Mouse (Mus musculus) CD4-positive naive resting alpha-beta T cell, adult 57 days (primary cell): Measurements from ENCODE around the gene Ablim1. TPM values are rescaled to one million over a fixed set of nuclear protein-coding genes. Genes with fewer than 3 reads are reported as not detected.

ENCODE experiments used
- total RNA-seq: library from RNA; stranded (reverse); gene quantifications from one replicate; pipeline ENCODE4 v1.2.4, GENCODE M21; 2023

The Ablim1 gene
- 724 TPM for total RNA-seq

DNA sequence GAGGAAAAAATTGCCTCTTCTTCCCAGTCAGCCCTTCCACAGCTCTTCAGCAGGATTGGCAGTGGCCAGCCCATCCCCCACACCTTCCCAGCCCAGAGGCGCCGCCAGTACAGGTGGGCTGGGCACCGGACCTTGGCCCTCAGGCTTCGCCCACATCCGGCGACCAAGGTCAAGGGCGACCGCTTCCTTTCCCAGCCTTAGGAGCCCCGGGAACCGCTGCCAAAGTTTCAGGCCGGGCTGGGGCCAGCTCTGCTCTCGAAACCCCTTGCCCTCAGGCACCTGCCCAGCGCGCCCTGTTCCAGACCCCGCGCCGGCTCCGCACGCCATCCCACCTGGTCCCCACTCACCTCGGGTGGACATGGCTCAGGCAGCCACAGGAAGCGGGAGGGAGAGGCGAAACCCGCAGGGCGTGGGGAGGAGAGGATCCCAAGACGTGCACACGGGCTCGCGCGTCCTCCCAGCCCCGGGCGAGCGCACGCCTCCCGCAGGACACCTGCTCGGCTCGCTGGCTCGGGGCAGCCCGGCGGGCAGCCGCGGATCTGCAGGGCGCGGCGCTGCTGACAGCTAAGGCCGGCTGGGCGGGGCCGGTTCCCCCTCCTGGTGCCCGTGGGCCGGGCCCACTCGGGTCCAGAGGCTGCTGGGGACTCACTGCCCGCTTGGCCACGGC lies at the start of gene Ablim1:
Gene Ablim1 (minus strand): TSS at position 574 of the 667 bp plus-strand sequence.

DNA sequence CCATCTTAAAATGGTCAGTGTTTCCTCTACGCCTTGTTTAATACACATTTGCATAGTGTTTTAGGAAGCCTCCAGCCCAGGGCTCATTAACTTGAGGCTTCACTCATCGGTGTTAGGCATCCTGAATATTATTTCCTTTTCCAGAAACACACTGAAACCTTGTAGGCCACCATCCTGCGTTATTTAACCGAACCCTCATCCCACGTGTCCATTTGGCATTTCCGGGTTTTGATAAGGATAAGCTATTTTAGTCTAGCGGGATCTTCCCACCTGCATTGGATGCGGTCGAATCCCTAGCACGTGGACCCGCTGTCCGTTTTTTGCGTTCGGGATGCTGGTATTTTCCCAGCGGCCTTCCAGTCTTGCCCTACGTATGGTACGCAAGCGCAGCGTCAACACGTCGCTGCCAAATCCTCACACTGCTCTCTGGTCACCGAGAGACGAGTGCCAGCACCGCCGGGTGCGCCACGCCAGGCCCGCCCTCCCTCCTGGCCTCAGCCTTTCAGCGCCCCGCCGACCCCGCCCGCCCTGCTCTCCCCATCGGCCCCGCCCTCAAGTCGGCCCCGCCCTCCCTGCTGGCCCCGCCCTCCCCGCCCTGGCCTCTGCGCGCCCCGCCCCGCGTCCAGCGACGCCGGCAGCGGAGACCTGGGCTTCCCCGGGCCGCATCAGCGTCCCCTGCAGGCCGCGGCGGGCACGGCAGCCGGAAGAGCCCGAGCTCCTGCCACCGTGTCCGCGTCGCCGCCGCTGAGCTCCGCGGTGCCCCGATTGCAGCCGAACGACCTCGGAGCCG lies 45.8 kb upstream of the Ablim1 start, which contains the start of gene Fam160b1:
Gene Fam160b1 (plus strand): TSS at position 340 of the 790 bp plus-strand sequence.

DNA sequence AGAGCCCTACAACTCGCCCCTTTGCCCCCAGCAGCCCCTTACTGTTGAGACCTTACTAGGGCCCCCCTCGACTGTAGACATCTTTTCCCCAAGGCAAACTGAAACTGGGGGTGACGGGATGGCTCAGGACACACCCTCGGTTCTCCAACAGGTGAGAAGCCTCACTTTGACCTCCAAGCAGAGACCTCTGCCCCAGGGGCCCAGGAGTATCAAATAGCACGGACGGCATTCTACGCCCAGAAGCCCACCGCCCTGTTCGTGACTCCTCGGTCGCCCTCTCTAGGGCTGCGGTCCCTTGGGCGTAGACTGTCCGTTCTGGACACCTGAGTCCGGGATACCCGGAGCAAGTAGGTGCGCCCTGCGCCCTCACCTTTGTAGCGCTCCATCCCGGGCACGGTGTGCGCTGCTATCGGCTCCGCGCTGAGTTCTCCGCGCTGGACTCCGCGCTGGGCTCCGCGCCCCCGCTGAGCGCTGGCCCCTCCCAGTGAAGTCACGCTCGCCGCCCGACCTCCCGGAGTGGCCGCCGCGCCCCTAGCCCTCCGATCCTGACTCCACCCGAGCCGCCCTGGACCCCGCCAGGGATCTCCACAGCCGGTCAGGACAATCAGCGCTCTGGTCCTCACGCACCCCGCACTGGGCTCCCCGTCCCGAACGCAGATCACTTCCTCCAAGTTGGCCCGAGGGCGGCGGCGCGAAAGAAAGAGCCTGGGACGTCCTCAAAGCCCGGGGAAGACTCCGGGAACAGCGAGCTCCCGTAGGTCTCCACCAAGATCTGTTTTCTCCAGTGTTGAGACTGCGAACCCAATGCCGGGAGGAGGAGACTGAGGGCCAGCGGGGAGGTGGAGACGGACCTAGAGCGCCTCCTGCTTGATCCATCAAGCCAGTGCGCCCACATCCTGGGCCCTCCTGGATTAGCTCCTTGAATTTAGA lies 306.7 kb downstream of the Ablim1 start, which contains the start of gene Afap1l2:
Gene Afap1l2 (minus strand): TSS at position 448 of the 930 bp plus-strand sequence.

Other genes with a start within 250 kb of the Ablim1 start
- 37.9 TPM for gene Fam160b1, start 45.8 kb upstream of the Ablim1 start, total RNA-seq
- 10.6 TPM for gene Trub1, start 138.0 kb upstream of the Ablim1 start, total RNA-seq